Mouse (Mus musculus): ENCODE measurements around the gene Gm8267.
"Not testable (repeated sequence)": the region's sequence is repeated elsewhere in the genome, so short reads cannot be mapped to it uniquely, and the experiment has no call there.

Gene Gm8267

DNA sequence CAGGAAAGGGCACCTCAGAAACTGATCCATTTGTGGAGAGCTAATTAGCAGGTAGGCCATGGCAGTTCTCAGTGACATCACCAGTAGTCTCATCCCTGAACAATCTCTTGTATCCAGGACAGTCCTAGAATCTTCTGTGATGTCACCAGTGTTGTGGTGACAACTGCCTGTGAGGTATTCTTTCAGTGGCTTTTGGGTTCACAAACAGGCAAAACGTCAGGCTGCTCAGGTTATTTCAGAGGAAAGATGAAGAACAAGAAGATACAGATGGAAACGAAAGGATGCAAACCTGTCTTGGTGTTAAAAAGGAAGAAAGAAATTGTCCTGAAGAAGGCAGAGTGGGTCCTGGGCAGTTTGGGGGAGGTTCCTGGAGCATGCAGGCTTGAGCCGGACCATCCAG, at the start of gene Gm8267:
Gm8267 (minus strand) TSS at position 101 of the 400 bp plus-strand sequence.
- no peak for DNase-seq (ENCODE audit: low read depth in 2 of 2, low spot score in 2 of 2)

GRCm38 (mm10) chr14:44789537-44790382, 39.6 kb upstream of the Gm8267 start:
- DNase-seq (ENCODE audit: low read depth in 2 of 2, low spot score in 2 of 2) = not testable (repeated sequence)

DNA sequence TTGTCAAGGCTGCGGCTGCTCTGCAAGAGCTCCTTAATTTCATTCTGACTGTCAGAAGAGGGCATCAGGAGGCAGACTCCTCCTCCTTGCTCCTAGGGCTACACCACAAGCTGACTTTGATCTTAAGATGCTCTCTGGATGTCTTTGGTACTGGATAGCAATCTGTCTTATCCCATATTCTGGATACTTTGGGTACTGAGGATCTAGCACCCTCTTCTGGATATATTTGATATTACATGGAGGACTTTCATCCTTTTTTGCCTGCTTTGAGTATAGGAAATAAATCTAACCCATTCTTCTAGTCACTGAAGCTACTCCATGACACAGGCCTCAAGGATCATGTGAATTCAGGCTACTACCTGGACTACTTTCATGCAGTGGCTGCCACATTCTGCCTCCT, 7.4 kb downstream of the Gm8267 start:
- DNase-seq (ENCODE audit: low read depth in 2 of 2, low spot score in 2 of 2) = not testable (repeated sequence)

GRCm38 (mm10) chr14:44730711-44731110, 19.4 kb downstream of the Gm8267 start:
- DNase-seq (ENCODE audit: low read depth in 2 of 2, low spot score in 2 of 2) = not testable (repeated sequence)

GRCm38 (mm10) chr14:44706356-44706755, 43.8 kb downstream of the Gm8267 start, which contains the start of gene Gm8257:
Gene Gm8257, minus strand, starts transcription at chr14:44706456.
- not testable (repeated sequence) for DNase-seq (ENCODE audit: low read depth in 2 of 2, low spot score in 2 of 2)
